Mouse (Mus musculus): ENCODE data around the gene Cep63. TPM values are rescaled to one million over a fixed set of nuclear protein-coding genes. Genes with fewer than 3 reads are reported as not detected.

Gene Cep63
- total RNA-seq, 1 experiment from 2014 or later = 39.8 TPM

DNA sequence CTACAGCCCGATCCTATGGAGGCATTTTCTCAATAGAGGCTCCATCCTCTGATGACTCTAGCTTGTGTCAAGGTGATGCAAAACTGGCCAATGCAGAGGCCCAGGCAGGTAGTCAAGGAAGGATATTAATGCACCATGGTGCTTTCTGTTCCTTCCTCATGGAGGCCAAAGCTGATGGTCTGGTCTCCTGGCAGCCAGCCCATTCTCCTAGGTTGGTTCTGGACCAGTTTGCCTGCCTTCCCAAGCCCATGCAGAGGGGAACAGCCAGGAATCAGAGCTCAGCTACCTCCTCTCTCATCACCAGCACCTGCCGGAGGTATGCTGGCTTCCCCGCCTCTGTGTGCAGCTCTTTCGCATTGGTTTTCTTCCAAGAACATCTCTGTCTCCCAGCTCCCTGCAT is 89.4 kb downstream of the Cep63 start:
- ATAC-seq (replicated peaks; ENCODE audit: insufficient number of reproducible peaks, low FRiP score, low TSS enrichment, poor library complexity, severe bottlenecking) = no peak

Other genes starting within 250 kb of the Cep63 start
- not detected in 3 replicates for gene Ky, start 120.8 kb downstream of the Cep63 start, total RNA-seq (2017)
- 61.1 to 104 TPM (median 69.2 TPM) in 3 replicates for gene Anapc13, start 238 bp downstream of the Cep63 start, total RNA-seq (2017)
- 1.9 TPM in 1 of 3 replicates, not detected in the others for gene Amotl2, start 90.1 kb upstream of the Cep63 start, total RNA-seq (2017)
- gene Ryk, start 208.4 kb upstream of the Cep63 start, total RNA-seq (2017) = 1.4 to 1.7 TPM in 2 of 3 replicates, not detected in the other

Measured in monocyte, adult 5-6 weeks (primary cell).